Mouse (Mus musculus) ES-E14 (cell line): ENCODE measurements around the gene Carf. TPM values are rescaled to one million over a fixed set of nuclear protein-coding genes. Genes with fewer than 3 reads are reported as not detected.
A peak's percentile ranks its signal among the peaks of the same experiment; 100 is the strongest.

Experiments
- DNase-seq: peaks from one replicate; pipeline ENCODE4 v3.0.0-alpha.2; 2013; ENCODE audit warnings: low read depth, low spot score
- H3K27ac ChIP-seq: 2 replicates; pipeline ENCODE4 v1.5.1; 2012; ENCODE audit warnings: low read depth, mild to moderate bottlenecking, low read length, moderate library complexity, mixed read lengths; ENCODE audit not compliant: poor library complexity, insufficient read depth, severe bottlenecking
- H3K36me3 ChIP-seq: 2 replicates; pipeline ENCODE4 v1.6.1; 2012; ENCODE audit warnings: mild to moderate bottlenecking, low read length, moderate library complexity, mixed read lengths; ENCODE audit not compliant: control insufficient read depth, poor library complexity, insufficient read depth, severe bottlenecking
- H3K4me1 ChIP-seq, 2 experiments: fragments of 150-350 bp in 1 of 2; sonication (generic) in 1 of 2; 2 replicates each; pipeline ENCODE4 v1.6.1; 2012; ENCODE audit warnings: low read length in 2 of 2, mild to moderate bottlenecking in 1 of 2, mixed read lengths in 1 of 2; ENCODE audit not compliant: control insufficient read depth in 2 of 2, insufficient read depth in 2 of 2, poor library complexity in 1 of 2
- H3K4me3 ChIP-seq, 2 experiments: fragments of 150-350 bp in 1 of 2; sonication (generic) in 1 of 2; 2 replicates each; pipeline ENCODE4 v1.5.1; 2012; ENCODE audit warnings: low read length in 2 of 2, low read depth in 1 of 2, mild to moderate bottlenecking in 1 of 2, mixed read lengths in 1 of 2; ENCODE audit not compliant: insufficient read depth in 1 of 2, poor library complexity in 1 of 2, severe bottlenecking in 1 of 2
- H3K9ac ChIP-seq: 2 replicates; pipeline ENCODE4 v1.6.1; 2012; ENCODE audit warnings: low read depth, mild to moderate bottlenecking, low read length, mixed read lengths; ENCODE audit not compliant: poor library complexity, insufficient read depth, severe bottlenecking
- H3K9me3 ChIP-seq: fragments of 150-350 bp; sonication (generic); 2 replicates; pipeline ENCODE4 v1.6.1; 2012; ENCODE audit warnings: low read depth, mild to moderate bottlenecking, low read length; ENCODE audit not compliant: control insufficient read depth, insufficient read depth
- CHD2 ChIP-seq: IDR thresholded peaks from 2 replicates; pipeline ENCODE4 v1.6.1; 2014; ENCODE audit warnings: mild to moderate bottlenecking, low read depth, low read length, inconsistent platforms
- HCFC1 ChIP-seq: IDR thresholded peaks from 2 replicates; pipeline ENCODE4 v1.6.1; 2012; ENCODE audit warnings: low read length, inconsistent platforms, borderline replicate concordance; ENCODE audit not compliant: insufficient read depth
- MAFK ChIP-seq: IDR thresholded peaks from 2 replicates; pipeline ENCODE4 v1.6.1; 2014; ENCODE audit warnings: mild to moderate bottlenecking, low read depth, low read length, inconsistent platforms; ENCODE audit not compliant: insufficient read depth
- ZC3H11A ChIP-seq: IDR thresholded peaks from 2 replicates; pipeline ENCODE4 v1.6.1; 2012; ENCODE audit warnings: low read depth, mild to moderate bottlenecking, inconsistent platforms, low read length, borderline replicate concordance
- ZNF384 ChIP-seq: IDR thresholded peaks from 2 replicates; pipeline ENCODE4 v1.6.1; 2012; ENCODE audit warnings: low read depth, low read length, inconsistent platforms
- in situ Hi-C, 2 experiments: fragments of 600-800 bp; cut with MboI; formaldehyde crosslinking; loops; one replicate each; pipeline ENCODE4 v1.15.1; 2025; ENCODE audit warnings: low sequenced_read_pairs in 2 of 2, inconsistent platforms in 1 of 2; ENCODE audit not compliant: unreplicated experiment in 2 of 2
- total RNA-seq: library from RNA; depleted of rRNA; stranded (reverse); fragments of 300-350 nt; gene quantifications from 2 replicates; pipeline ENCODE4 v1.2.3, GENCODE M21; 2012

Gene Carf
- total RNA-seq, 1 experiment = 4.3 TPM

GRCm38 (mm10) chr1:60075590-60075989, 22.5 kb upstream of the Carf start:
- Histone ChIP-seq H3K27ac (no peak overlapping the region), H3K36me3 (peaks cover 18% of the 10 kb centered on the region), H3K4me1 (peaks cover 0 to 4% of the 10 kb centered on the region in 2 experiments; a peak in 2 of 4 replicates), H3K9ac (no peak overlapping the region), H3K4me3 (no peak overlapping the region), H3K9me3 (no peaks in the 10 kb centered on the region)
- TF ChIP-seq HCFC1 = no peak
- in situ Hi-C loops = no loop called here
- no peak for DNase-seq

GRCm38 (mm10) chr1:60076411-60076810, 21.6 kb upstream of the Carf start:
- Histone ChIP-seq H3K9me3 (no peaks in the 10 kb centered on the region), H3K36me3 (peaks cover 20% of the 10 kb centered on the region), H3K27ac (peak overlapping the region; percentile 1; the same call in 1 of the 2 replicates), H3K4me3 (no peak overlapping the region), H3K9ac (no peak overlapping the region), H3K4me1 (peaks cover 0 to 4% of the 10 kb centered on the region in 2 experiments; a peak in 2 of 4 replicates)
- no peak for DNase-seq
- TF ChIP-seq HCFC1 (no peak), CHD2 (no peak), ZC3H11A (no peak), MAFK (no peak), ZNF384 (no peak)
- in situ Hi-C loops = no loop called here

GRCm38 (mm10) chr1:60096572-60097276, 1.3 kb upstream of the Carf start:
- H3K4me1 ChIP-seq = 0 out of 4 replicates have a peak, but pooled peaks cover 0 to 1% of the 10 kb centered on the region in 2 experiments
- no peak overlapping the region for H3K27ac ChIP-seq
- peaks cover 15% of the 10 kb centered on the region for H3K36me3 ChIP-seq
- in situ Hi-C loops = no loop called here
- H3K9me3 ChIP-seq = no peaks in the 10 kb centered on the region
- TF ChIP-seq CHD2 = no peak
- no peak for TF ChIP-seq ZNF384
- TF ChIP-seq HCFC1 = no peak
- TF ChIP-seq MAFK = no peak
- TF ChIP-seq ZC3H11A = no peak
- peak overlapping the region; percentile 92 to 95 for H3K4me3 ChIP-seq
- DNase-seq = no peak
- peak overlapping the region; percentile 76 for H3K9ac ChIP-seq

- Histone ChIP-seq H3K4me1 (0 out of 4 replicates have a peak, but pooled peaks cover 0 to 1% of the 10 kb centered on the region in 2 experiments), H3K27ac (peak overlapping the region; percentile 6; the same call in 1 of the 2 replicates), H3K4me3 (peak overlapping the region; percentile 92 to 95), H3K36me3 (peaks cover 12% of the 10 kb centered on the region), H3K9ac (peak overlapping the region; percentile 89), H3K9me3 (no peaks in the 10 kb centered on the region)
- TF ChIP-seq HCFC1 = peak; percentile 90
- TF ChIP-seq ZC3H11A = no peak
- TF ChIP-seq ZNF384 = no peak
- TF ChIP-seq MAFK = no peak
- 0 out of 2 replicates have a peak, but pooled peaks have one; percentile 40 for TF ChIP-seq CHD2
- in situ Hi-C loops = no loop called here
- peak; percentile 74 for DNase-seq
Measured at GRCm38 (mm10) chr1:60097277-60098023, 597 bp upstream of the Carf start.
